Mouse (Mus musculus): ENCODE results near the gene Trpc4ap.
"Not testable (repeated sequence)": the region's sequence is repeated elsewhere in the genome, so short reads cannot be mapped to it uniquely, and the experiment has no call there.

Trpc4ap gene

GRCm38 (mm10) chr2:155613953-155614352, 78.2 kb downstream of the Trpc4ap start:
- DNase-seq (ENCODE audit: low read depth, low spot score): no peak

- no peak for DNase-seq (ENCODE audit: low read depth, low spot score)
Measured at GRCm38 (mm10) chr2:155613326-155613755, 78.8 kb downstream of the Trpc4ap start.

GRCm38 (mm10) chr2:155611834-155612550, 80.2 kb downstream of the Trpc4ap start:
- no peak for DNase-seq (ENCODE audit: low read depth, low spot score)

GRCm38 (mm10) chr2:155610978-155611377, 81.2 kb downstream of the Trpc4ap start, which contains the start of gene Myh7b:
Gene Myh7b, plus strand, starts transcription at chr2:155611212.
- no peak for DNase-seq (ENCODE audit: low read depth, low spot score)

- no peak for DNase-seq (ENCODE audit: low read depth, low spot score)
Measured at GRCm38 (mm10) chr2:155606360-155606759, 85.8 kb downstream of the Trpc4ap start.

- DNase-seq (ENCODE audit: low read depth, low spot score): not testable (repeated sequence)
Measured at GRCm38 (mm10) chr2:155605236-155605589, 87.0 kb downstream of the Trpc4ap start.

- no peak for DNase-seq (ENCODE audit: low read depth, low spot score)
Measured at GRCm38 (mm10) chr2:155604560-155605235, 87.5 kb downstream of the Trpc4ap start.

GRCm38 (mm10) chr2:155603707-155604106, 88.5 kb downstream of the Trpc4ap start:
- DNase-seq (ENCODE audit: low read depth, low spot score): no peak

- no peak for DNase-seq (ENCODE audit: low read depth, low spot score)
Measured at GRCm38 (mm10) chr2:155595516-155595915, 96.7 kb downstream of the Trpc4ap start.

GRCm38 (mm10) chr2:155592854-155593283, 99.3 kb downstream of the Trpc4ap start:
- no peak for DNase-seq (ENCODE audit: low read depth, low spot score)

- DNase-seq (ENCODE audit: low read depth, low spot score): peak; percentile 98
Measured at GRCm38 (mm10) chr2:155592137-155592853, 99.9 kb downstream of the Trpc4ap start, which contains the start of gene Gss. Gene Gss, minus strand, starts transcription at chr2:155592810.

- DNase-seq (ENCODE audit: low read depth, low spot score): no peak
Measured at GRCm38 (mm10) chr2:155591676-155592075, 100.5 kb downstream of the Trpc4ap start.

- no peak for DNase-seq (ENCODE audit: low read depth, low spot score)
Measured at GRCm38 (mm10) chr2:155590876-155591275, 101.3 kb downstream of the Trpc4ap start.

GRCm38 (mm10) chr2:155589521-155589920, 102.7 kb downstream of the Trpc4ap start:
- no peak for DNase-seq (ENCODE audit: low read depth, low spot score)

- DNase-seq (ENCODE audit: low read depth, low spot score): no peak
Measured at GRCm38 (mm10) chr2:155588136-155588535, 104.0 kb downstream of the Trpc4ap start.

GRCm38 (mm10) chr2:155585486-155585885, 106.7 kb downstream of the Trpc4ap start:
- DNase-seq (ENCODE audit: low read depth, low spot score): no peak

GRCm38 (mm10) chr2:155585082-155585481, 107.1 kb downstream of the Trpc4ap start:
- no peak for DNase-seq (ENCODE audit: low read depth, low spot score)

Data from retina, postnatal 7 days (tissue).